Mouse (Mus musculus): ENCODE data around the gene Akr7a5.

Gene Akr7a5

GRCm38 (mm10) chr4:139360761-139361548 lies 50.4 kb downstream of the Akr7a5 start:
- no peak for DNase-seq

DNA sequence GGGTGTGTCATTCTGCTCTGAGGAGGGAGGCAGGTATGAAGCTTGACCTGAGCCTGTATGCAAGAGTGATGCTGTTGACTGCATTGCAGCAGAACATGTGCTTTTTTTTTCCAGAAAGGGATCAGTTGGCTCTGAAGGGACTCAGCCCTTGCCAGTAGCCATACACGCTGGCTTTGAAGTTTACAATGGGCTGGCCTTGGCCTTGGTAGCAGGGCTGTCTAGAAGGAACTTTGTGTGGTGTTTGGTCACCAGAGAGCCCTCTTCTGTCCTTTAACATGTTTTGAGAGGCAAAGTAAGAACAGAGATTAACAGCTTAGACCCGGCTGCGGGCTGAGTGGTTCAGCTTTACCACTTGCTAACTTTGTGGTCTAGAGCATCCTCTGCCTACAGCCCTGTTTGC lies 56.8 kb downstream of the Akr7a5 start:
- no peak for DNase-seq

Data from thymus, adult 18-20 months (tissue).